Mouse (Mus musculus): ENCODE results near the gene Cntn5. TPM values are rescaled to one million over a fixed set of nuclear protein-coding genes. Genes with fewer than 3 reads are reported as not detected.

Gene Cntn5
- polyA plus RNA-seq, 1 experiment from 2014 or later = 30.9 TPM

DNA sequence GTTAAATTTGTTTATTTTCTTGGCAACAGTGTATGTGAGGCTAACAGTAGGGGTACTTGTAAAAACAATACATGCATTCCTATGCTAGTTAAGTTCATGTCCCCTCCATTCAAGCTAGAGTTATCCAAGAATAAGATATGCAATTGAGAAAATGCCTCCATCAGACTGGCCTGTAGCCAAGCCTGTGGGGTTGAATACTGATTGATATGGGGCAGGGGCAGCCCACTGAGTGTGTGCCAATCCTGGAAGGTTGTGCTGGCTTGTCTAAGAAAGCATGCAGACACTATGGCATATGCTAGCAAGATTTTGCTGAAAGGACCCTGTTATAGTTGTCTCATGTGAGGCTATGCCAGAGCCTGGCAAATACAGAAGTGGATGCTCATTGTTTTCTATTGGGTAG, 1196.8 kb downstream of the Cntn5 start:
- ATAC-seq (ENCODE audit: low read depth) = no peak
- no peak overlapping the region for H3K27ac ChIP-seq (ENCODE audit: low read depth, low read length)

DNA sequence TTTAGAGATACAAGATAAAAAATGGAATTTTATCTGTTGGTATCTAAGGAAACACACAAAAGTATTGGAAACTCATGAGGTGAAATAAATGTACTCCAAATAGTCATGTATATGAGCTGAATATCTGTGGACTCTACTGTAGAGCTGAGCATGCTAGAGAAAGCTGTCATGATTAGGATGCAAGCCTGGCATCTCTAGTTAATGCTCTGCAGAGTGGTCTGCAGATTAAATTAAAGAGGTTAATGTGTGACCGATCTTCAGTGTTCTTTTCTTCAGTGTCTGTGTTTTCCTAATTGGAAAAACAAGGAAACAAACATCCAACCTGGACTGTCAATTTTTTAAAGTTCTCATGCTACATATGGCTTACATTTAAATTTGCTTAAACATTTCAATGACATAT, 1199.4 kb downstream of the Cntn5 start:
- H3K4me3 ChIP-seq (ENCODE audit: low read depth, low read length) = no peak overlapping the region
- no peaks in the 10 kb centered on the region for H3K4me1 ChIP-seq (ENCODE audit: control insufficient read depth, insufficient read depth, low read length)
- no peaks in the 10 kb centered on the region for H3K9me3 ChIP-seq (ENCODE audit: control insufficient read depth, low read length)
- WGBS = 89% methylated on average over 1 of the region's 1 CpGs
- H3K9ac ChIP-seq (replicated peaks; ENCODE audit: low read depth, low read length) = no peak overlapping the region
- ATAC-seq (ENCODE audit: low read depth) = no peak
- no peaks in the 10 kb centered on the region for H3K36me3 ChIP-seq (ENCODE audit: control insufficient read depth, insufficient read depth, low read length)
- no peak overlapping the region for H3K4me2 ChIP-seq (ENCODE audit: low read depth, low read length)
- H3K27me3 ChIP-seq (ENCODE audit: control insufficient read depth, insufficient read depth, low read length) = no peaks in the 10 kb centered on the region
- no peak overlapping the region for H3K27ac ChIP-seq (ENCODE audit: low read depth, low read length)

More for the DNA sequence above, 1196.8 kb downstream of the Cntn5 start:
- Histone ChIP-seq H3K4me1 (ENCODE audit: control insufficient read depth, insufficient read depth, low read length) (no peaks in the 10 kb centered on the region), H3K36me3 (ENCODE audit: control insufficient read depth, insufficient read depth, low read length) (no peaks in the 10 kb centered on the region), H3K4me2 (ENCODE audit: low read depth, low read length) (no peak overlapping the region), H3K27me3 (ENCODE audit: control insufficient read depth, insufficient read depth, low read length) (no peaks in the 10 kb centered on the region), H3K4me3 (ENCODE audit: low read depth, low read length) (no peak overlapping the region), H3K9me3 (ENCODE audit: control insufficient read depth, low read length) (no peaks in the 10 kb centered on the region), H3K9ac (replicated peaks; ENCODE audit: low read depth, low read length) (no peak overlapping the region)

DNA sequence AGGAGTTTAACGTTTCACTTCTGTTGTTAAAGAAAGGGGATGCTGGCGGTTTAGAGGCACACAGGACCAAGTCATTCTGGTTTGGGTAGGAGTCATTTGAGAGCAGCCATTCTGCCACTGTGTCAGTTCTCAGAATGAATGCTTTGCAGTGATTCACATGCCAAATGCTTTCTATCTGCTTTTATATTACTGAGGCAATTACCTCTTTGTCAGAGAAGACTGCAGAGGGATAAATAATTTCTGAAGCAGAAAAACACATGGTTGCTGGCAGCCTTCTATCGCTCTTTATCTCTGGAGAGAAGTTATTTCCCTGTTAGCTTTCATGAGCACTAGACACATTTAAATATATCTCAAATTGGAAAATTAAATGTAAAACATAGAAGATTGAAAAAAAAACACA, 1207.9 kb downstream of the Cntn5 start:
- H3K4me1 ChIP-seq (ENCODE audit: control insufficient read depth, insufficient read depth, low read length) = no peaks in the 10 kb centered on the region
- H3K27me3 ChIP-seq (ENCODE audit: control insufficient read depth, insufficient read depth, low read length) = no peaks in the 10 kb centered on the region
- H3K4me2 ChIP-seq (ENCODE audit: low read depth, low read length) = no peak overlapping the region
- 40% methylated on average over 3 of the region's 3 CpGs for whole genome bisulfite sequencing
- H3K9me3 ChIP-seq (ENCODE audit: control insufficient read depth, low read length) = no peaks in the 10 kb centered on the region
- ATAC-seq (ENCODE audit: low read depth) = no peak
- no peak overlapping the region for H3K27ac ChIP-seq (ENCODE audit: low read depth, low read length)
- no peak overlapping the region for H3K9ac ChIP-seq (replicated peaks; ENCODE audit: low read depth, low read length)
- no peaks in the 10 kb centered on the region for H3K36me3 ChIP-seq (ENCODE audit: control insufficient read depth, insufficient read depth, low read length)
- H3K4me3 ChIP-seq (ENCODE audit: low read depth, low read length) = no peak overlapping the region

DNA sequence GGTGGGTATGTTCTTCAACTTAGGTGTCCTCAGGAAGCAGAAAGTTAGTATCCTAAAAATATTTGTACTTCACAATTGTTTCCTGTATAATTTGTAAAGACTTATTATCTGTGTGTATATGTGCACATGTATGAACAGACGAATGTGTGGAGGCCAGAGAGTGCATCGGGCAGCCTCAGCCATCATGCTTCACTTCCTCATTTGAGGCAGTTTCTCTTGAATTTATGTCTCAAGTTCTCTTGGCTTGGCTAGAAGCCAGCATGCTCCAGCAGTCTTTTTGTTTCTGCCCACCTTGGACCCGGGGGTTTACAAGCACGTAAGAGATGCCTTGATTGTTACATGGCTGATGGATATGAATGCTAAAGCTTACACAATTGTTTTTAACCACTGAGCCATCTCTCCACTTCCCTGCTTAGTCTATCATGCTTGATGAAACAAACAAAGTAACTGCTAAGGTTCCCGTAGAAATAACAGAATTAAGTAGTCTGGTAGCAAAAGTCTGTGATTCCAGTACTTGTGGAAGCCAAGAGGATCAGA, 1222.2 kb downstream of the Cntn5 start:
- 30% methylated on average over 5 of the region's 5 CpGs for WGBS
- no peaks in the 10 kb centered on the region for H3K36me3 ChIP-seq (ENCODE audit: control insufficient read depth, insufficient read depth, low read length)
- H3K4me3 ChIP-seq (ENCODE audit: low read depth, low read length) = no peak overlapping the region
- no peaks in the 10 kb centered on the region for H3K27me3 ChIP-seq (ENCODE audit: control insufficient read depth, insufficient read depth, low read length)
- ATAC-seq (ENCODE audit: low read depth) = no peak
- H3K9me3 ChIP-seq (ENCODE audit: control insufficient read depth, low read length) = no peaks in the 10 kb centered on the region
- no peak overlapping the region for H3K9ac ChIP-seq (replicated peaks; ENCODE audit: low read depth, low read length)
- H3K4me2 ChIP-seq (ENCODE audit: low read depth, low read length) = no peak overlapping the region
- no peaks in the 10 kb centered on the region for H3K4me1 ChIP-seq (ENCODE audit: control insufficient read depth, insufficient read depth, low read length)
- no peak overlapping the region for H3K27ac ChIP-seq (ENCODE audit: low read depth, low read length)

DNA sequence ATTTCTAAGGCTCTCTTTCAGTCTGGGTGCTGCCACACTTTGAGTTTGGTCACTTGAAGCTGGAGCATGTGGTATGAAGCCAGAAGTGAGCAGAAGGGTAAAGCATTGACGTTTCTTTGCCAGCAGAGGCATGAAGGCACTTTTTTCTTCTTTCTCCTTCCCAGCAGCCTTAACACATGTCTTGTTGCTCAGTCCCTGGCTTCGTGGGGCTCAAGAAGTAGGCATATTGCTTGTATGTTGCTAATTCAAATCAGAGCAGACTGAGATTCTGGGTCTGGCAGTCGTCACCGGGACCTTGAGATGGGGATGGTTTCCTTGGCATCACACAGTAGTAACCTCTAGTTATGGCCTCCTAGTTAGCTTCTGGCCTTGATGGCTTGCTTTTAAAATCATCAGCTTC, 1228.5 kb downstream of the Cntn5 start:
- Histone ChIP-seq H3K4me1 (ENCODE audit: control insufficient read depth, insufficient read depth, low read length) (no peaks in the 10 kb centered on the region), H3K4me2 (ENCODE audit: low read depth, low read length) (no peak overlapping the region), H3K9me3 (ENCODE audit: control insufficient read depth, low read length) (no peaks in the 10 kb centered on the region), H3K27ac (ENCODE audit: low read depth, low read length) (no peak overlapping the region), H3K4me3 (ENCODE audit: low read depth, low read length) (no peak overlapping the region), H3K9ac (replicated peaks; ENCODE audit: low read depth, low read length) (no peak overlapping the region), H3K36me3 (ENCODE audit: control insufficient read depth, insufficient read depth, low read length) (no peaks in the 10 kb centered on the region), H3K27me3 (ENCODE audit: control insufficient read depth, insufficient read depth, low read length) (no peaks in the 10 kb centered on the region)
- 85% methylated on average over 4 of the region's 4 CpGs for WGBS
- ATAC-seq (ENCODE audit: low read depth) = no peak

DNA sequence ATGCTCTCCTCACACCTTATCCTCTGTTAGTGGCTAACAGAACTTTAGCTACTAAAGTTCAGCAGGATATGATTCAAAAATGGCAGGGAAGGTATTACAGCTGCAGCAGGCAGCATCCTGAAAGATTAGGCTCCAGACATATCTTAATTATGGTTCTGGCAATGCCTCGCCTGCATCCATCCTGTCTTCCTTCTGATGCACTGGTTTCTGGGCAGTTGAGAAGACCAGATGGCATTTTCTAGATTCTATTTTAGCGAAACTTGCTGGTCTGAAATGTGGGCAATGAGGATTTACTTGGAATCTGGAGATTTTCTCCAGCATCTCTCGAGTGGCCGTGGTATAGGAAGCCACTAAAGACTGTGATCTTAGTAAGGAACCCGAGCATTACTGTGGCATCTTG, 1230.0 kb downstream of the Cntn5 start:
- Histone ChIP-seq H3K27ac (ENCODE audit: low read depth, low read length) (no peak overlapping the region), H3K9me3 (ENCODE audit: control insufficient read depth, low read length) (no peaks in the 10 kb centered on the region), H3K4me1 (ENCODE audit: control insufficient read depth, insufficient read depth, low read length) (no peaks in the 10 kb centered on the region), H3K27me3 (ENCODE audit: control insufficient read depth, insufficient read depth, low read length) (no peaks in the 10 kb centered on the region), H3K4me2 (ENCODE audit: low read depth, low read length) (no peak overlapping the region), H3K36me3 (ENCODE audit: control insufficient read depth, insufficient read depth, low read length) (no peaks in the 10 kb centered on the region), H3K9ac (replicated peaks; ENCODE audit: low read depth, low read length) (no peak overlapping the region), H3K4me3 (ENCODE audit: low read depth, low read length) (no peak overlapping the region)
- ATAC-seq (ENCODE audit: low read depth) = no peak
- WGBS = 93% methylated on average over 5 of the region's 5 CpGs

DNA sequence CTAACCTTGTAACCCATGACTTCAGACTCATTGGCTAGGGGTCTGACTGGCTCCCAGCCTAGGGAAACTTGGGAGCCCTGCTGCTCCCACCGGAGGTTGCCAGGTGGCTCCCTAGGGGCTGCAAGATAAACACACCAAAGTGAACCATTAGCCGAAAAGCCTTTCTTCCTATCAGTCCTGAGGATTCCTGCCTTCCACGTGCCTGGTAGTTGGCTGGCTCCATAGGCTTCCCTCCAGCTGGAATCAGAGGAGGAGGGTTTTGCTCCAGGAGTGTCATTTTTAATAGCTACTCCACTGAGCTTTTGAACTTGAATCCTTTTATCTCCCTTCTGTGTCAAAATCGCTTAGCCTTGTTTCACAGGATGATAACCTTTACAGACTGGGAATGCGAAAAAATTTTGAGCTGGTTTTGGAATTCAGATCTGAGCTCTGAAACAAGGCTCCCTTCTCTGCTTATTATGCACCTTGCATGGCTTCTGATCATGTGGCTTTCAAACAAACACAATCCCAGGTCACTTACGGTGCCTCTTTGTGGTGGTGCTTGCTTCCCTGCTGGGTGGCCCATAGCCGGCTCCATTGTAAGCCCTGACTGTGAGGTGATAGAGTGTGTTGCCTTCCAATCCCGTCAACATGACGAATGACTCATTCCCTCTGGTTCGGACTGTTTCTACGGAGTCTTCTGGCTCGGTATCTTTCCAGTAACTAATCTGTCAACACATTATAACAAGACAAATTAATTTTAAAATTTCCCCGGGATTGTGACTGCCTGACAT, 1231.1 kb downstream of the Cntn5 start:
- 7% methylated on average over 13 of the region's 13 CpGs for WGBS
- ATAC-seq (ENCODE audit: low read depth) = no peak; the same call in 1 of the 2 replicates
- H3K36me3 ChIP-seq (ENCODE audit: control insufficient read depth, insufficient read depth, low read length) = no peaks in the 10 kb centered on the region

DNA sequence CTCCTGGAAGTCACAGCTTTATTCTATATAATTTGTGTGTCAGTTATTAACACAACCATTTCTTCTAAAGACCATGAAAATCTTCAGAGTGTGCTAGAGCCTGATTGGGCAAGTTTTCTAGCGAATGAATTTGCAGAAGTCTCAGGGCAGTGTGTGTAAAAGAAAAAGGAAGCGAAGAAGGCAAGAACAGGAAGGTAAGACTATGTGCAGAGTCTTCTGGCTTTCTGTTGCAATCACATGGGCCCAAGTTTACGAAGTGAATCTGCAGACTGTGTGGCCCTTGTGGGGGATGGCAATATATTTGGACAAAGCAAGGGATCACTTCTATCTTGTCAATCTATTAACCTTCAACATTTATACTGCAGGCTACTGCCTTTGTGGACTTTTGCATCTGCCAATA, 1251.1 kb downstream of the Cntn5 start:
- H3K27me3 ChIP-seq (ENCODE audit: control insufficient read depth, insufficient read depth, low read length) = no peaks in the 10 kb centered on the region
- no peak overlapping the region for H3K27ac ChIP-seq (ENCODE audit: low read depth, low read length)
- no peak overlapping the region for H3K4me2 ChIP-seq (ENCODE audit: low read depth, low read length)
- no peaks in the 10 kb centered on the region for H3K4me1 ChIP-seq (ENCODE audit: control insufficient read depth, insufficient read depth, low read length)
- WGBS = 87% methylated on average over 3 of the region's 3 CpGs
- H3K9me3 ChIP-seq (ENCODE audit: control insufficient read depth, low read length) = no peaks in the 10 kb centered on the region
- no peak overlapping the region for H3K4me3 ChIP-seq (ENCODE audit: low read depth, low read length)
- no peaks in the 10 kb centered on the region for H3K36me3 ChIP-seq (ENCODE audit: control insufficient read depth, insufficient read depth, low read length)
- ATAC-seq (ENCODE audit: low read depth) = no peak
- no peak overlapping the region for H3K9ac ChIP-seq (replicated peaks; ENCODE audit: low read depth, low read length)

More for the DNA sequence above, 1231.1 kb downstream of the Cntn5 start:
- Histone ChIP-seq H3K4me1 (ENCODE audit: control insufficient read depth, insufficient read depth, low read length) (no peaks in the 10 kb centered on the region), H3K9ac (replicated peaks; ENCODE audit: low read depth, low read length) (no peak overlapping the region), H3K4me2 (ENCODE audit: low read depth, low read length) (no peak overlapping the region), H3K9me3 (ENCODE audit: control insufficient read depth, low read length) (no peaks in the 10 kb centered on the region), H3K27me3 (ENCODE audit: control insufficient read depth, insufficient read depth, low read length) (no peaks in the 10 kb centered on the region), H3K27ac (ENCODE audit: low read depth, low read length) (no peak overlapping the region), H3K4me3 (ENCODE audit: low read depth, low read length) (no peak overlapping the region)

DNA sequence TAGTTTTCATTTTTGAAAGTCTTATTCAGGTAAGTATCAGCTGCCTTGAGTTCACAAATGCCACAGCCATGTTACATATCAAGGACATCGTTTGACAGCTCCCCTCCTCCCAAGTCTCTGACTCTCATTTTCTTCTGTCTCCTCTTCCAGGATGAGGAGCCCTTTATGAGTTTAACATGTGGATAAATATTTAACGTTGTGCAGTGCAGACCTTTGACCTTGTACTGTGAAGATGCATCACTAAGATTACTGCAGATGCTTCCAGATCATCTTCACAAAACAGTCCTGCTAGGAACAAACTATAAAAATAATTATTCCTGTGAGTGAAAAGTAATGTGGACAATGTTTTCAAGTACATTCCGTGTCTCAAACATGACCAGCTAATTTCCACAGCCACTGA, 1257.2 kb downstream of the Cntn5 start:
- no peaks in the 10 kb centered on the region for H3K27me3 ChIP-seq (ENCODE audit: control insufficient read depth, insufficient read depth, low read length)
- no peak overlapping the region for H3K4me3 ChIP-seq (ENCODE audit: low read depth, low read length)
- WGBS = 76% methylated on average over 3 of the region's 3 CpGs
- H3K4me2 ChIP-seq (ENCODE audit: low read depth, low read length) = no peak overlapping the region
- no peak overlapping the region for H3K27ac ChIP-seq (ENCODE audit: low read depth, low read length)
- H3K4me1 ChIP-seq (ENCODE audit: control insufficient read depth, insufficient read depth, low read length) = no peaks in the 10 kb centered on the region
- H3K36me3 ChIP-seq (ENCODE audit: control insufficient read depth, insufficient read depth, low read length) = no peaks in the 10 kb centered on the region
- no peak for ATAC-seq (ENCODE audit: low read depth)
- no peaks in the 10 kb centered on the region for H3K9me3 ChIP-seq (ENCODE audit: control insufficient read depth, low read length)
- H3K9ac ChIP-seq (replicated peaks; ENCODE audit: low read depth, low read length) = no peak overlapping the region
